Mouse (Mus musculus) liver, embryonic 14.5 days (tissue): ENCODE measurements around the gene Dnmt3a. TPM values are rescaled to one million over a fixed set of nuclear protein-coding genes. Genes with fewer than 3 reads are reported as not detected.

Experiments
- ATAC-seq: fragments of 200-750 bp; cut with Nextera tagmentation; 2 replicates; pipeline ENCODE4 v1.8.0; 2017; ENCODE audit warnings: moderate number of reproducible peaks, mild to moderate bottlenecking, moderate library complexity; ENCODE audit not compliant: insufficient read depth
- DNase-seq, 3 experiments: peaks; one replicate each; pipeline ENCODE4 v3.0.0-alpha.2; 2012 to 2013; ENCODE audit warnings: low read depth in 3 of 3, low spot score in 3 of 3
- H3K27ac ChIP-seq: fragments of 300-500 bp; sonication (generic); 2 replicates; pipeline ENCODE4 v1.5.1; 2014; ENCODE audit warnings: moderate library complexity, mild to moderate bottlenecking, control low read depth, inconsistent platforms
- H3K27me3 ChIP-seq: fragments of 300-500 bp; sonication (generic); 2 replicates; pipeline ENCODE4 v1.6.1; 2014; ENCODE audit warnings: mild to moderate bottlenecking, low read length, moderate library complexity; ENCODE audit not compliant: control insufficient read depth, insufficient read depth
- H3K36me3 ChIP-seq: fragments of 300-500 bp; sonication (generic); replicated peaks from 2 replicates; pipeline ENCODE4 v1.6.1; 2014; ENCODE audit warnings: low read depth; ENCODE audit not compliant: control insufficient read depth, insufficient read depth
- H3K4me1 ChIP-seq, 2 experiments: fragments of 200-500 bp in 1 of 2; fragments of 300-500 bp in 1 of 2; sonication (generic) in 1 of 2; replicated peaks; 2 replicates each; pipeline ENCODE4 v1.6.1; 2012 to 2014; ENCODE audit warnings: antibody characterized with exemption in 1 of 2, inconsistent platforms in 1 of 2, low read length in 1 of 2; ENCODE audit not compliant: control insufficient read depth in 2 of 2, insufficient read depth in 2 of 2
- H3K4me2 ChIP-seq: fragments of 300-500 bp; sonication (generic); 2 replicates; pipeline ENCODE4 v1.6.1; 2014; ENCODE audit warnings: low read depth, mild to moderate bottlenecking, control low read depth, moderate library complexity
- H3K4me3 ChIP-seq, 2 experiments: fragments of 200-500 bp in 1 of 2; fragments of 300-500 bp in 1 of 2; sonication (generic) in 1 of 2; 2 replicates each; pipeline ENCODE4 v1.5.1; 2012 to 2014; ENCODE audit warnings: low read depth in 2 of 2, low read length in 2 of 2, mild to moderate bottlenecking in 2 of 2, control low read depth in 1 of 2, inconsistent platforms in 1 of 2, moderate library complexity in 1 of 2; ENCODE audit not compliant: insufficient read depth in 1 of 2
- H3K9ac ChIP-seq: fragments of 300-500 bp; sonication (generic); replicated peaks from 2 replicates; pipeline ENCODE4 v1.6.1; 2014; ENCODE audit warnings: mild to moderate bottlenecking, control low read depth, moderate library complexity
- H3K9me3 ChIP-seq: fragments of 300-500 bp; sonication (generic); 2 replicates; pipeline ENCODE4 v1.6.1; 2016; ENCODE audit warnings: low read length, mixed read lengths; ENCODE audit not compliant: control insufficient read depth
- CTCF ChIP-seq: IDR thresholded peaks from 2 replicates; pipeline ENCODE4 v1.5.1; 2016; ENCODE audit warnings: antibody characterized with exemption, low read depth, control low read depth
- EP300 ChIP-seq: IDR thresholded peaks from 2 replicates; pipeline ENCODE4 v1.6.1; 2016; ENCODE audit warnings: antibody characterized with exemption, low read depth
- WGBS: fragments of 180-500 bp; shearing (Covaris S2); extraction: QIAGEN DNeasy Blood & Tissue Kit; methylation state at CpG from one replicate; pipeline ENCODE4 v1.1.7; 2014; ENCODE audit not compliant: insufficient replicate concordance; 5-methylcytosine and 5-hydroxymethylcytosine counted together
- polyA plus RNA-seq, 2 experiments: library from polyadenylated mRNA; depleted of rRNA in 1 of 2; stranded (reverse) in 1 of 2; unstranded in 1 of 2; fragments of >200 nt; fragmentation: Nextera tagmentation in 1 of 2; extraction: Ambion mirVana in 1 of 2; gene quantifications; 2 replicates each; pipeline versions ENCODE4 v1.2.1 to v1.2.3; 2012 to 2014

Gene Dnmt3a
- polyA plus RNA-seq, 2 experiments: 5.3 to 12.8 TPM

GRCm38 (mm10) chr12:3813138-3813537, 7.3 kb downstream of the Dnmt3a start:
- Histone ChIP-seq H3K4me1 (peaks cover 0 to 9% of the 10 kb centered on the region in 2 experiments; a peak in 2 of 4 replicates), H3K27ac (no peak overlapping the region), H3K27me3 (peaks cover 7% of the 10 kb centered on the region), H3K36me3 (no peaks in the 10 kb centered on the region), H3K4me3 (no peak overlapping the region), H3K4me2 (no peak overlapping the region), H3K9me3 (no peaks in the 10 kb centered on the region), H3K9ac (no peak overlapping the region)
- DNase-seq: no peak
- TF ChIP-seq CTCF: no peak
- no peak for TF ChIP-seq EP300
- 65% methylated on average over 8 of the region's 8 CpGs for WGBS
- no peak for ATAC-seq

GRCm38 (mm10) chr12:3815386-3815785, 9.6 kb downstream of the Dnmt3a start:
- 49% methylated on average over 6 of the region's 6 CpGs for WGBS
- Histone ChIP-seq H3K4me1 (peaks cover 0 to 7% of the 10 kb centered on the region in 2 experiments; a peak in 2 of 4 replicates), H3K27me3 (no peaks in the 10 kb centered on the region), H3K4me2 (no peak overlapping the region), H3K27ac (no peak overlapping the region), H3K36me3 (no peaks in the 10 kb centered on the region), H3K9ac (no peak overlapping the region), H3K4me3 (no peak overlapping the region), H3K9me3 (no peaks in the 10 kb centered on the region)
- TF ChIP-seq CTCF: no peak
- TF ChIP-seq EP300: no peak
- DNase-seq (no peak), ATAC-seq (no peak)

- peak; percentile 34 for TF ChIP-seq CTCF
- TF ChIP-seq EP300: no peak
- no peaks in the 10 kb centered on the region for H3K27me3 ChIP-seq
- no peak overlapping the region for H3K4me2 ChIP-seq
- H3K4me1 ChIP-seq: peaks cover 0 to 2% of the 10 kb centered on the region in 2 experiments; a peak in 1 of 4 replicates
- DNase-seq (no peak), ATAC-seq (no peak)
- no peaks in the 10 kb centered on the region for H3K36me3 ChIP-seq
- no peaks in the 10 kb centered on the region for H3K9me3 ChIP-seq
- no peak overlapping the region for H3K9ac ChIP-seq
- WGBS: 57% methylated on average over 7 of the region's 7 CpGs
- no peak overlapping the region for H3K4me3 ChIP-seq
- H3K27ac ChIP-seq: no peak overlapping the region
Observed at GRCm38 (mm10) chr12:3817033-3817432, 11.2 kb downstream of the Dnmt3a start.

GRCm38 (mm10) chr12:3817566-3817965, 11.8 kb downstream of the Dnmt3a start:
- H3K4me2 ChIP-seq: no peak overlapping the region
- TF ChIP-seq EP300: no peak
- no peak for TF ChIP-seq CTCF
- H3K9ac ChIP-seq: no peak overlapping the region
- 71% methylated on average over 5 of the region's 5 CpGs for WGBS
- no peaks in the 10 kb centered on the region for H3K27me3 ChIP-seq
- ATAC-seq (no peak), DNase-seq (no peak)
- no peak overlapping the region for H3K27ac ChIP-seq
- no peak overlapping the region for H3K4me3 ChIP-seq
- H3K36me3 ChIP-seq: no peaks in the 10 kb centered on the region
- H3K4me1 ChIP-seq: no peaks in the 10 kb centered on the region; a peak in 1 of 4 replicates
- H3K9me3 ChIP-seq: no peaks in the 10 kb centered on the region

GRCm38 (mm10) chr12:3819899-3820298, 14.1 kb downstream of the Dnmt3a start:
- Histone ChIP-seq H3K36me3 (no peaks in the 10 kb centered on the region), H3K27ac (no peak overlapping the region), H3K4me1 (no peaks in the 10 kb centered on the region), H3K4me3 (no peak overlapping the region), H3K4me2 (no peak overlapping the region), H3K9ac (no peak overlapping the region), H3K27me3 (no peaks in the 10 kb centered on the region), H3K9me3 (no peaks in the 10 kb centered on the region)
- 75% methylated on average over 4 of the region's 4 CpGs for WGBS
- ATAC-seq: no peak
- no peak for TF ChIP-seq EP300
- no peak for TF ChIP-seq CTCF
- DNase-seq: no peak
